Mouse (Mus musculus): ENCODE measurements around the gene Cysltr2. TPM values are rescaled to one million over a fixed set of nuclear protein-coding genes. Genes with fewer than 3 reads are reported as not detected.

Cysltr2 gene
- total RNA-seq, 2 experiments from 2014 or later = 1.7 to 1.8 TPM

DNA sequence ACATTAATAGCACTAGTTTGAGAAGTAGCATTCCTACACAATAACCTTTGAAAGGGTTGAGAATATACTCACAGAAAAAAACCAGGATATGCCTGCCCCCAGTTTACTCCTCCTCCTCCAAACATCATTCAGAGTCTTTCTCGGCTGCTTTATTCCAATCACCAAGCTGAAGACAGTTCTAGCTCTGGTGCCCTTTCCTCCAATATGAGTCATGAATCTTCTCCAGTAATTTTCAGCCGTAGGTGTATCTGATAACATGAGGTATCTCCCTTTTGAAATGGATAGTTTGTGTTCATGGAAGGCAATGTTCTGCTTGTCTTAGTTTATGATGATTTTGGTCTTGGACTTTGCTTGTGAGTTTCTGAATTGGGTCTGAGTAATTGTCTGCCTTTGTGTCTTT lies 62.9 kb downstream of the Cysltr2 start:
- DNase-seq (ENCODE audit: low spot score in 2 of 2) = no peak

DNA sequence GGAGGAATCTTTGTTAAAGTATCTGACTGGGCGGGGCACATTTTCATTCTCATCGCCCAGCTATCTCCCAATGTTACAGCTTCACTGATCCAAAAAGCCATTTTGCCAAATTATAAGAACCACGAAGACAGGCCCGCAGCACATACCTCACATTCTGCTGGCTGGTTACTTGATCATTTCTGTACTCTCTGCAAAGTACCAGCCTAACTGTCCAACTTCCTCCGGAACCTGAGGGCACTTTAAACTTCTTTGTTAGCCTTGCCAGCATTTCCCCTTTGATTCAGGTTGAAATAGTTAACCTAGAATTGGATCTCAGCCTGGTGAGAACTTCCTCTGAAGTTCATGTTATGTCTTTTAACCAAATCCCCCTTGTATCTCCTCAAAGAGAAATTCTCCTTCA lies 63.8 kb downstream of the Cysltr2 start:
- DNase-seq (ENCODE audit: low spot score in 2 of 2) = no peak

DNA sequence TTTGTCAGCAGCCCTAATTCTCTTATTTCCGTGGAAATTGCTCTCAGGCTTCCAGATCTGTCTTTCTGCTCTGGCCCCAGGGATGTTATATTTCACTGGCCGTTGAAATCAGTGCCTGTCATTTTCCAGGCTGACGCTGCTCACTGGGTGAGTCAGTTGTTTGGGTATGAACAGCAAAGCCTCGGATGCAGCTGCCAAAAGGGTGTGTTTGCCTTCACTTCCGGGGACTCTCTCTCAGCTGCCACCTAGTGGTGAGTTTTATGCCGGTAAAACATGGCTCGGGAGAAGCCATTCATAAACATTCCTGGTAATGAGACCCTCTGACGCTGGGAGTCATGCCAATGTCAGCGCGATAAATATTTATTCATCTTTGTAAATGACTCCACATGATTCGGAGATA lies 65.5 kb downstream of the Cysltr2 start:
- peak; percentile 72 to 73 for DNase-seq (ENCODE audit: low spot score in 2 of 2)

- DNase-seq (ENCODE audit: low spot score in 2 of 2) = peak in 1 of 2 experiments; percentile 34
These were observed 65.9 kb downstream of the Cysltr2 start for GRCm38 (mm10) chr14:72982981-72983436.

DNA sequence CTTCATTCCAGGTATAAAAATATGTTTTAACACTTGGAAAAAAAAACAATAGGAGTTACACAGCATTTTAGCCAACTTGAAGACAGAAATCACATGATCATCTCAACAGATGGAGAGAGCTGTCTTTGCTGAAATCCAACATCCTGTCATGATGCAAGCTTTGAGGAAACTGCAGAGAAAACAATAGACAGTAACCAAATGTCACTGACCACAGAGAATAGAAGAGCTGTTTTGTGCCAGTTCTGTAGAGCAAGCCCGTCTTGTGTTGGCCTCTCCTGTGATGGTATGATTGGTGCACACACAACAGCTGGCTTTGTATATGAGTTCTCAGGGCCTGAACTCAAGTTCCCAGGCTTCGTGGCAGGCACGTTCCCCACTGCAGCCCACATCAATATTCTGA lies 68.2 kb downstream of the Cysltr2 start:
- no peak for DNase-seq (ENCODE audit: low spot score in 2 of 2)

GRCm38 (mm10) chr14:72980106-72980505 lies 68.8 kb downstream of the Cysltr2 start:
- DNase-seq (ENCODE audit: low spot score in 2 of 2) = no peak

- DNase-seq (ENCODE audit: low spot score in 2 of 2) = no peak
These were observed 72.8 kb downstream of the Cysltr2 start for GRCm38 (mm10) chr14:72976111-72976510.

Other genes with a start within 250 kb of the Cysltr2 start
- 10 to 100 TPM; 29.5 to 51.1 TPM for gene Rcbtb2, start 73.9 kb upstream of the Cysltr2 start, total RNA-seq (2021)
- gene Lpar6, start 188.8 kb upstream of the Cysltr2 start, total RNA-seq (2021) = 1 to 10 TPM; 3.4 to 4.0 TPM